Mouse (Mus musculus) erythroblast, embryonic 14.5 days (primary cell): Measurements from ENCODE around the gene Gm13023.
"Not testable (repeated sequence)": the region's sequence is repeated elsewhere in the genome, so short reads cannot be mapped to it uniquely, and the experiment has no call there.

Experiments used
- GATA1 ChIP-seq: IDR thresholded peaks from 2 replicates; pipeline ENCODE4 v1.6.1; 2012; ENCODE audit warnings: low read length, inconsistent platforms, mixed read lengths
- TAL1 ChIP-seq: IDR thresholded peaks from 3 replicates; pipeline ENCODE4 v1.6.1; 2012; ENCODE audit warnings: low read length, inconsistent platforms, mixed read lengths

DNA sequence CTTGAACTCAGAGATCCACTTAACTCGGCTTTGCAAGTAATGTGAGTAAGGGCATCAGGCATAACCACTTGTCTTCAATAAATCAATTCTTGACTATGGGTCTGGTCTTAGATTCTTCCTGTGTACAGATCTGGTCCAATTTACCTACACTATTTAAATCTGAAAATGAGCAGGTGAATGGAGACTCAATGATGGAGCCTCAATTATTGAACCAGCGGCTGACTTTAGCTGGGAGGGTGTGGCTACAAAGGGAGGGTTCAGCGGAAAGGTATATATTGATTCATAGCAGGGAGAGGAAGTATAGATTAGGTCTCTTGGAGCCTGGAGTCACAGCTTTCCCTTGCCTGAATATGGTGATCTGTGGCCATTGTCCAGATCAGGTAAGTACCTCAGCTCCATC, at the start of gene Gm13023:
- not testable (repeated sequence) for TF ChIP-seq GATA1, TAL1
